Mouse (Mus musculus) cerebellum, adult 9-10 months (tissue): ENCODE measurements around the gene Fgf7.

ENCODE experiments used
- DNase-seq: peaks from one replicate; pipeline ENCODE4 v3.0.0; 2022

Fgf7 gene

GRCm38 (mm10) chr2:126034379-126035005 lies at the start of gene Fgf7:
Fgf7 (plus strand) TSS chr2:126034658.
- DNase-seq = no peak

DNA sequence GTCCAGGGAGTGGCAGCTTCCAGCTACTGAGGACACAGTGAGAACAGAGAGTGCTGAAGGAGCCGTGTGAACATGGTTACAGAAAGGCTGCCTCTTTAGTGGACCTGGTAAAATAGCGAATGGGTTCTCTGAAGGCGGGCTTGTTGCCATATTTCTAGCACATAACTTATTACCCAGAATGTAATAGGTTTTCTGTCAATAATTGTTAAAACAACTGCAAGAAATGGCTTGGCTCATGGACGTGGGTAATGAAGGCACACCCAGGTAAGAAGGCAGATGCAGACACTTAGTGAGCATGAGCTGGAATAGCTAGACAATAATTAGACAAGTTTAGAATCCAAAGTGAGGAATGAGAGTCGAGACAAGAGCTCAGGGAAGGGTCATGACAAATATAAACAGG lies 32.2 kb upstream of the Fgf7 start:
- DNase-seq = no peak

GRCm38 (mm10) chr2:126006088-126006487 lies 28.4 kb upstream of the Fgf7 start:
- peak; percentile 26 for DNase-seq

DNA sequence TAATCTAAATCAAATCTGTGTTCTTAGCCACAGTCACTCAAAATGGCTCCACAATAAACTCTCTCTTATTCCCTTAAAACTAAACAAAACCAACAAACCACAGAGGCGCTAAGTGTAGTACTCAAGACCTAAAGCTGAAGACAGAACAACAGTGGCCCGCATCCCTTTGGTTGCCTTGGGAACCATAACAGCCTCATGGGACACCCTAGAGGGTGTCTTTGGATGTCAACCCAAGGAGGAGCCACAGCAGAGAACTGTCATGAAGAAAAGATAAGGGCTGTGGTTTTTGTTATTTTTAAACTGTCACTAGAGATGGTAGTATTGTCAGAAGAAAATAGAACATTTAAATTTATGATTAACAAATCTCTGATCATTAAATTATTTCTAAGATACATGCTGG lies 27.7 kb upstream of the Fgf7 start:
- DNase-seq = no peak

GRCm38 (mm10) chr2:126014989-126015710 lies 19.3 kb upstream of the Fgf7 start:
- DNase-seq = no peak

GRCm38 (mm10) chr2:126015763-126016473 lies 18.5 kb upstream of the Fgf7 start:
- DNase-seq = no peak

GRCm38 (mm10) chr2:126031186-126031900 lies 3.1 kb upstream of the Fgf7 start:
- no peak for DNase-seq

- peak; percentile 7 for DNase-seq
Measured at GRCm38 (mm10) chr2:126033114-126033972, 1.1 kb upstream of the Fgf7 start.

DNA sequence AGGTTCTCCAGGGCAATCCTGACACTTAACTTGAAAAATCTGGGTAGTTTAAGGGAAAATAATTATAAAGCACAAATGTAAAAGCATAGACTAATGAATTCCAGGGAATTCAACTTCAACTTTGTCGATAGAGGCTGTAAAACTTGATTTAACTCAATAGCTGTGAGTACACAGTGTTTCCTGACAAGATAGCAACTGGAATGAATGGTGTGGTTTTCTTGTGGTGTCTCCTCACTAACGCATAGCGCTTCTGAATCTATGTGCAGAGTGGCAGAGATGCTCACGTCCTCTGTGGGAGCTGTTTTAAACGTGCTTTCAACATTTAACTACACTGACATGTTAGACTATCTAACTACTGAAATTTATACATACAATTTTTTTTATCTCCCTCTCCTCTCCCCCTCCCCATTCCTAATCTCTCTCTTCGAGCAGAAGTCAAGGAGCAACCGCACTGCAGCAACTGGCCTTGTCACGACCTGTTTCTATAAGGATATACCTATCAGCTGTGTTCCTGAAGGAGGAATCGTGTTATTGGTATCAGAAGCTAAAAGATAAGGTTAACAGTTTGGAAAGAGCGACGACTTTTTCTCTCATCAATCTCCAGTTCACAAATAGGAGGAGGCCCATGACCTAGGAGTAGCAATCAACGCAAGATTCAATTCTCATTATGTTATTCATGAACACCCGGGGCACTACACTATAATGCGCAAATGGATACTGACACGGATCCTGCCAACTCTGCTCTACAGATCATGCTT lies 734 bp downstream of the Fgf7 start:
- DNase-seq = no peak

- no peak for DNase-seq
Measured at GRCm38 (mm10) chr2:126036121-126036520, 1.7 kb downstream of the Fgf7 start.

- DNase-seq = no peak
Measured at GRCm38 (mm10) chr2:126038221-126039000, 4.0 kb downstream of the Fgf7 start.

GRCm38 (mm10) chr2:126039414-126039891 lies 5.0 kb downstream of the Fgf7 start:
- peak; percentile 12 for DNase-seq

- DNase-seq = no peak
Measured at GRCm38 (mm10) chr2:126040651-126041050, 6.2 kb downstream of the Fgf7 start.

- no peak for DNase-seq
Measured at GRCm38 (mm10) chr2:126041237-126041636, 6.8 kb downstream of the Fgf7 start.

DNA sequence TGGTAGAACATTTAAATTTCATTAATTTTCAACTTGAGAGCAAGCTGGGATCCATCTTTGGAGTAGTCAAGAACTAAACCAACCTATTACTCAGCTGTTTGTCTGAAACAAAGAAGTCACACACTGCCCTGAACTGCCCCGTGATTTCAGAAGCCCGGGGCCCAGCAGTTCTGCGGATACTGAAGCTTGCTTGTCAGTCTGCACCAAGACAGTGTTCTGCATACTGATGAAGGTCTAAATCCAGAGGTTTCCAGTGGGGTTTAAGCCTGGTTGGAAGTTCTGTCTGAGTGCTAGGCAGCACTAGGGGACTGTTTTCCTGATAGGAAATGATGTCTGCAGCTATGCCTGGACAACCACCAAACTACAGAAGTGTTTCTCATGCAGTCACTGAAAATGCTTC lies 8.2 kb downstream of the Fgf7 start:
- no peak for DNase-seq

DNA sequence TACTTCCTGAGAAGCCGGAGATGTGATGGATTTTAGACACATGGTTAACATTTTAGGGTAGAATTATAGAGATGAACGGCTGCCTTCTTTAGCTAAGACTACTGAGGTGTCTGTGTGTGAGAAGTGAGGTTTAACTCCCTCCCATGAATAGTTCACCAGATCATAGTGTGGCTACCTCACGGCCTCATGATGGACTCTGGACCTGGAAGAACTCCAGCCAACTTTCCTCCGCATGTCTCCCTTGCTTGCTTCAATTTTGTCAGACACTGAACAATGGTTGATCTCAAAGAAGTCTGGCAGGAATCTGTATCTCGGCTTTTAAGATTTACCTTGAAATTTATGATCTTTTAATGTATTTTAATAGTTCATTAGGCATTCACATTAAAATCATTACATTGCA lies 11.2 kb downstream of the Fgf7 start:
- DNase-seq = no peak

DNA sequence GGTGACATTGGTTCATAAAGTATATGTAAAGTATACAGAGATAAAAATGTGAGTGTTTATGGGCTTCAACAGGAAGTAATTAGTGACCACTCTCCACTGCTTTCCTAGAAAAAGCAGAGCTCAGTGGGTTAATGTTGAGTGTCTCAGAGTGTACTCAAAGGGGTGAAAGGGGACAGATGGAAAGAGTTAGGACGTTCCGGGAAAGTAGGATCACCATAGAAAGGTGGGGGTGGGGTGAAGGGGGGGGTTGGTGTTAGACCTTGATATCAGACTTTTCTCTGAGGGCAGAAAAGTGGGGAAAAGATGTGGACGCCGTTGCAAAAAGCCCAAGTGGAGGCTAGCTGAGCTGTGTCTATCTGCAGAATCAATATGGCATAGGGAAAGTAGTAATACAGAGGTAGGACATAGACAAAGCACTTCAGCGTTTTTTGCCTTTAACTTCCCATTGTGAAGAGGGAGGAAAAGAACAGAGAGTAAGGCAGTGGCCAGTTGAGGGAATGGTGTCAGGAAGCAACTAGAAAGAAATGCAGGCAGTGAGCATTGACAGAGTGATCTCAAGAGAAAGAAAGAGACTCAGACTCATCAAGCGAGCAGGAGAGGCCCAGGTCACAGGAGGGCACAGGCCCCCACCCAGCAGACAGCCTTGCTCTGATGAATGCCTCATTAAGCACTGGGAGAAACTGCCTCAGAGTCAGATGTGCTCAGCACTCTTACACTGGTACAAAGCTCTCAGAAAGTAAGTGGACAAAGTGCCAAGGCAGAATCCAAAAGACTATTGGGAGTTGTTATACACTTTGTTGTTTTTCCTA lies 18.5 kb downstream of the Fgf7 start:
- no peak for DNase-seq

DNA sequence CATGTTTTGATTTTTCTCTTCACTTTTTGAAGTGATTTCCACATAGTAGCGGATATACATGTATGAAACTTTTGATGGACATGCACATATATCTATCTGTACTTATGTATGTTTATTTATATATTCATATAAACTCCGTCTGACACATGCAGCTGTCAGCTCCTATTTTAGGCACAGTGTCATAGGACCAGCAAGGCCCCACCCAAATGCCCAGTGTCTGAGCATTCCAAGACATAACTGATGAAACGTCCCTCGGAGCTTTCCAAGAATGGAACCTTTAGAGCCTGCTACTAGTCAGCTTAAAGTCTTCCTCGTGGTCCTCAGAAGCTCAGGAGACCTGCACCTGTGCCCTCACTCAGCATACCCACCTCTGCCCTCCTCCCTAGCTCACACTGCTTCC lies 19.2 kb downstream of the Fgf7 start:
- DNase-seq = no peak

DNA sequence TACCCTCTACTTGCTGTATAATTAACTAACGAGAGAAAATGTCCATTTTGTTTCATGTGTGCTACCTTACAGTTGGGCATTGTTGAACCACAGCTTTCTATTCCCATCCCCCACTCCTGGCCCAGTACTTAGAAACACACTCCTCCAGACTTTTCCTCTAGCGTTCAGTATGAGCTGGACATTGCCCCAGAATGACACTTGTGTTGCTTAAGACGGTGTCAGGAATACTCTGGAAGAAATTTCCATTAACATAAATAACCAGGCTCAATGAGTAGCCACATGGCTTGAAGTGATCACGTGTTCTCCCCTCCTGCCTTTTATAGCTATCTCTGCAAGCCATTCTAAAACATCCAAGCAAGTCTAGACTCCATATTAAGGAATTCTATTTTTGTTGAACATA lies 26.1 kb downstream of the Fgf7 start:
- DNase-seq = no peak
